Mouse (Mus musculus): Measurements from ENCODE around the gene Agr3.

- TF ChIP-seq TAL1 (IDR thresholded peaks at IDR 0.05; ENCODE audit: low read length), result no peak
- TF ChIP-seq GATA1 (IDR thresholded peaks at IDR 0.05; ENCODE audit: low read length), result no peak
These were observed 52.3 kb downstream of the Agr3 start for GRCm38 (mm10) chr12:35977633-35978246.

All from erythroblast, embryonic 14.5 days (primary cell).